Mouse (Mus musculus) Patski (cell line): ENCODE results near the gene Fbxw8. TPM values are rescaled to one million over a fixed set of nuclear protein-coding genes. Genes with fewer than 3 reads are reported as not detected.
A peak's percentile ranks its signal among the peaks of the same experiment; 100 is the strongest.

Experiments
- ATAC-seq: fragments of 100-300 bp; one replicate; pipeline ENCODE4 v1.8.0; 2021
- CTCF ChIA-PET: fragments of 350-600 bp; sonication (Branson Sonifier 250); formaldehyde crosslinking; loops from one replicate; lab custom pipeline; 2022; ENCODE audit warnings: inconsistent platforms; lab: Charles Lee
- POLR2A ChIA-PET: fragments of 350-600 bp; sonication (Branson Sonifier 250); formaldehyde crosslinking; loops from one replicate; lab custom pipeline; 2022; ENCODE audit warnings: antibody characterized with exemption, inconsistent platforms; lab: Charles Lee
- DNase-seq: peaks from one replicate; pipeline ENCODE4 v3.0.0-alpha.2; 2011; ENCODE audit warnings: low read depth, low spot score
- H3K27me3 ChIP-seq: fragments of 371-371 bp; one replicate; pipeline ENCODE4 v1.5.1; 2021
- CTCF ChIP-seq: fragments of 100-300 bp; IDR thresholded peaks from one replicate; pipeline ENCODE4 v1.5.1; 2021
- in situ Hi-C: fragments of 300-500 bp; cut with MboI; formaldehyde crosslinking; loops from 3 replicates; pipeline ENCODE4 v1.11.1; 2018; ENCODE audit warnings: low pct_unique_long_range_greater_than_20kb, mixed read lengths
- polyA plus RNA-seq: library from polyadenylated mRNA; unstranded; gene quantifications from one replicate; pipeline ENCODE4 v1.2.3, GENCODE M21; 2021

The Fbxw8 gene
- polyA plus RNA-seq, 1 experiment from 2014 or later: 73.1 TPM

GRCm38 (mm10) chr5:118051981-118052662, 103.1 kb downstream of the Fbxw8 start:
- ChIA-PET POLR2A (no interaction called here), CTCF (interaction anchor here (1.0 kb wide), 1 partner anchor 38 kb away, joined by 3 read pairs; no protein-coding TSS in a partner anchor)
- peak; percentile 36 for ATAC-seq
- no peak for DNase-seq
- H3K27me3 ChIP-seq: no peaks in the 10 kb centered on the region
- TF ChIP-seq CTCF: no peak
- in situ Hi-C loops: no loop called here

- POLR2A ChIA-PET: no interaction called here
- in situ Hi-C loops: no loop called here
- CTCF ChIA-PET: no interaction called here
- TF ChIP-seq CTCF: no peak
- no peaks in the 10 kb centered on the region for H3K27me3 ChIP-seq
- no peak for ATAC-seq
- DNase-seq: no peak
These were observed 104.5 kb downstream of the Fbxw8 start for GRCm38 (mm10) chr5:118050743-118051142.

GRCm38 (mm10) chr5:118048928-118049327, 106.3 kb downstream of the Fbxw8 start:
- ChIA-PET POLR2A (no interaction called here), CTCF (interaction anchor here (1.3 to 1.5 kb wide), 2 partner anchors 11 to 18 kb away, joined by 3 to 5 read pairs; no protein-coding TSS in a partner anchor)
- no peak for DNase-seq
- no peaks in the 10 kb centered on the region for H3K27me3 ChIP-seq
- in situ Hi-C loops: no loop called here
- TF ChIP-seq CTCF: no peak
- ATAC-seq: no peak

DNA sequence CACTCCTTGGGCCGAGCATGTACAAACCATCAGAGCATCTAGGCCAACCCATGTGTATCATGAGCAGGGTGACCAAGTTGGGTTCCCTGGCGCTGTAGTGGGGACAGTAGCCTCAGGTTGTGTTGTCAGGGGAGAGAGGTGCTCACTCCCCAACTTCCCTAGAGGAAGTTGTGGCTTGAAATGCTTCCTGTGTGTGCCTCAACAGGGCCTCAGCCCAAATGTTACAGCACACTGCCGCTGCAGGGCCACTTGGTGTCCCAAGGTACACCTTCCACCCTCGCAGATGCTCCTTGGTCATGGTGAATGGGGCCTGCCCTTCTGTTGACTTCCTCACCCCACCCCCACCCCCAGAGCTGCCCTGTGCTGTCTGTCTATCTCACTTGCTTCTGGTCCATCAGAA, 106.9 kb downstream of the Fbxw8 start:
- DNase-seq (no peak), ATAC-seq (no peak)
- ChIA-PET POLR2A (interaction anchor here (0.7 kb wide), 1 partner anchor 11 kb away, joined by 3 read pairs; no protein-coding TSS in a partner anchor), CTCF (interaction anchor here (1.3 kb wide), 1 partner anchor 19 kb away, joined by 5 read pairs; no protein-coding TSS in a partner anchor)
- H3K27me3 ChIP-seq: no peaks in the 10 kb centered on the region
- no peak for TF ChIP-seq CTCF
- in situ Hi-C loops: no loop called here

DNA sequence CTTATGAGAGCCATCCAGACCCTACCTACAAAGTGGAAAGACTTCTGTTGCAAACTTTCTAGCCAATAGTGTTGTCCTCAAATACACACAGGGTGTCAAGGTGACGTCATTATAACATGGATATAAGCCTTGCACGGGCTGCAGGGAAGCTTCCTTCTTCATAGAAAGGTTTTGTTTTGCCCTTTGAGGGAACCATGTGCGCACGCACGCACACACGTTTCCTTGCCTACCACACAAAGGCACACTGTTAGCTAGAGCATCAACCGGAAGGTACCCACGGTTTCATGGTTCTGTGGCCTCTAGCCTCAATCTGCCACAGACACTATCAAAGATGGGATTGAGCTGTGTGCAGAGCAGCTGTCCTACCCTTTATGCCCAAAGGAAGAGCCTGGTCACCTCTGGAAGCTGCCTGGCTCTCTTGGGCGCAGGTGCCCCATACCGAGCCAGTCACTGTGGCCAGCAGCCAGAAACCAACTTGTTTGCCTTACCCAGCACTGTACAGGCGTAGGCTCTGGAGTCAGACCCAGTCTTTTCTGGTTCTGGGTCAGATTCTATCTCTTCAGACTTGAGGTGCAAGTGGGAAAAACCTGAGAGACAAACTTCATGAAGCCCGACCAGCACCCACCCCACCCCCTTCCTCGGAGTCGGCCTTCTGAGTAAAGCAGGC, 108.0 kb downstream of the Fbxw8 start:
- no peak for DNase-seq
- ChIA-PET CTCF (no interaction called here), POLR2A (no interaction called here)
- in situ Hi-C loops: no loop called here
- no peak for ATAC-seq
- no peaks in the 10 kb centered on the region for H3K27me3 ChIP-seq
- TF ChIP-seq CTCF: no peak

GRCm38 (mm10) chr5:118045385-118045784, 109.9 kb downstream of the Fbxw8 start:
- ATAC-seq (no peak), DNase-seq (no peak)
- in situ Hi-C loops: no loop called here
- no peaks in the 10 kb centered on the region for H3K27me3 ChIP-seq
- ChIA-PET POLR2A (no interaction called here), CTCF (interaction anchor here (1.0 kb wide), 1 partner anchor 21 kb away, joined by 3 read pairs; no protein-coding TSS in a partner anchor)
- TF ChIP-seq CTCF: no peak

DNA sequence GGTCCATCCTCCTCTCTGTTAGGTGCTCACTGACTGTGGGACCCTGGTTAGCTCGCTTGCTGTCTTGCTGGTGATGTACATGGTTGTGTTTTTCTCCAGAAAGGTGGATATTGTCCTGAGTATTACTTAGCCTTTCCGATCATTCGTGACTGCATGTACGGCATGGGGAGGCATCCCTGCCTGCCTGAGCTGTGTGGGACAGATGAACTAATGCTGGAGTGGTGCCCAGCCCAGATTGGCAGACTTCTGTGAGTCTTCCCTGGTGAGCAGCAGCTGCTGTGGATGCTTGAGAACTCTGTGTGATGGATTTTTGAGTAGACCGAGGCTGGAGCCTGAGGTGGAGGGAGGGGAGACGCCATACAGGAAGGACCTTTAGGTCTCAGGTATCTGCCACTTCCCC, 110.4 kb downstream of the Fbxw8 start:
- ChIA-PET CTCF (no interaction called here), POLR2A (no interaction called here)
- no peaks in the 10 kb centered on the region for H3K27me3 ChIP-seq
- ATAC-seq (no peak), DNase-seq (no peak)
- TF ChIP-seq CTCF: no peak
- in situ Hi-C loops: no loop called here

GRCm38 (mm10) chr5:118043761-118044160, 111.5 kb downstream of the Fbxw8 start:
- ChIA-PET CTCF (no interaction called here), POLR2A (no interaction called here)
- no peak for DNase-seq
- no peak for TF ChIP-seq CTCF
- in situ Hi-C loops: no loop called here
- no peak for ATAC-seq
- no peaks in the 10 kb centered on the region for H3K27me3 ChIP-seq

- no peaks in the 10 kb centered on the region for H3K27me3 ChIP-seq
- ChIA-PET POLR2A (interaction anchor here (0.6 to 0.7 kb wide), 2 partner anchors 12 to 19 kb away, joined by 3 read pairs; no protein-coding TSS in a partner anchor), CTCF (no interaction called here)
- DNase-seq (no peak), ATAC-seq (no peak)
- TF ChIP-seq CTCF: no peak
- in situ Hi-C loops: no loop called here
These were observed 112.7 kb downstream of the Fbxw8 start for GRCm38 (mm10) chr5:118042599-118042998.

- CTCF ChIA-PET: no interaction called here
- no peaks in the 10 kb centered on the region for H3K27me3 ChIP-seq
- POLR2A ChIA-PET: no interaction called here
- DNase-seq (no peak), ATAC-seq (no peak)
- TF ChIP-seq CTCF: no peak
- in situ Hi-C loops: no loop called here
These were observed 116.0 kb downstream of the Fbxw8 start for GRCm38 (mm10) chr5:118039241-118039668.
